Mouse (Mus musculus) embryonic facial prominence, embryonic 13.5 days (tissue): ENCODE results near the gene Txnip. TPM values are rescaled to one million over a fixed set of nuclear protein-coding genes. Genes with fewer than 3 reads are reported as not detected.
"Not testable (repeated sequence)": the region's sequence is repeated elsewhere in the genome, so short reads cannot be mapped to it uniquely, and the experiment has no call there.

Source experiments
- ATAC-seq: fragments of 200-750 bp; cut with Nextera tagmentation; 2 replicates; pipeline ENCODE4 v1.8.0; 2017; ENCODE audit warnings: low read depth; ENCODE audit not compliant: insufficient number of reproducible peaks, insufficient read depth, low FRiP score, low TSS enrichment
- H3K27ac ChIP-seq: fragments of 300-500 bp; sonication (generic); 2 replicates; pipeline ENCODE4 v1.5.1; 2015; ENCODE audit warnings: moderate library complexity, mild to moderate bottlenecking, inconsistent platforms
- H3K27me3 ChIP-seq: fragments of 300-500 bp; sonication (generic); 2 replicates; pipeline ENCODE4 v1.6.1; 2015; ENCODE audit warnings: mild to moderate bottlenecking, inconsistent platforms
- H3K36me3 ChIP-seq: fragments of 300-500 bp; sonication (generic); 2 replicates; pipeline ENCODE4 v1.6.1; 2015; ENCODE audit warnings: mild to moderate bottlenecking, inconsistent platforms
- H3K4me1 ChIP-seq: fragments of 300-500 bp; sonication (generic); 2 replicates; pipeline ENCODE4 v1.6.1; 2015; ENCODE audit warnings: inconsistent platforms
- H3K4me2 ChIP-seq: fragments of 300-500 bp; sonication (generic); 2 replicates; pipeline ENCODE4 v1.6.1; 2015; ENCODE audit warnings: moderate library complexity, mild to moderate bottlenecking, inconsistent platforms
- H3K4me3 ChIP-seq: fragments of 300-500 bp; sonication (generic); 2 replicates; pipeline ENCODE4 v1.5.1; 2015; ENCODE audit warnings: mild to moderate bottlenecking, inconsistent platforms
- H3K9ac ChIP-seq: fragments of 300-500 bp; sonication (generic); 2 replicates; pipeline ENCODE4 v1.6.1; 2015; ENCODE audit warnings: mild to moderate bottlenecking, inconsistent platforms
- H3K9me3 ChIP-seq: fragments of 300-500 bp; sonication (generic); 2 replicates; pipeline ENCODE4 v1.6.1; 2016; ENCODE audit warnings: inconsistent platforms
- WGBS: fragments of 180-500 bp; shearing (Covaris S2); methylation state at CpG from one replicate; pipeline ENCODE4 v1.1.7; 2015; ENCODE audit warnings: mixed read lengths; 5-methylcytosine and 5-hydroxymethylcytosine counted together
- polyA plus RNA-seq: library from polyadenylated mRNA; unstranded; fragments of >200 nt; fragmentation: Nextera tagmentation; extraction: Ambion mirVana; gene quantifications from 2 replicates; pipeline ENCODE4 v1.2.1, GENCODE M21; 2015

The Txnip gene
- polyA plus RNA-seq, 1 experiment from 2014 or later = 113 TPM

DNA sequence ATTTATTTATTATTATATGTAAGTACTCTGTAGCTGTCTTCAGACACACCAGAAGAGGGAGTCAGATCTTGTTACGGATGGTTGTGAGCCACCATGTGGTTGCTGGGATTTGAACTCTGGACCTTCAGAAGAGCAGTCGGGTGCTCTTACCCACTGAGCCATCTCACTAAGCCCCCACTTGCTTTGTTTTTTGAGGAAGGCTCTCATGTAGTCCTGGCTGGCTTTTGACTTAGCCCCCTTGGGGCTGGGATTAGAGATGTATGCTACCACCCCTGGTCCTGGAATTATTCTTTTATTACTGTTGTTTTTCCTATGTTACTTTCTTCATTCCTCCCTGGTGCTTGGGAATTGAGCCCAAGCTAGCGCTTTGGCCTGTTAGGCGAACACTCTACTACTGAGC, 48.2 kb downstream of the Txnip start:
- 89% methylated on average over 4 of the region's 4 CpGs for WGBS
- peaks cover 27% of the 10 kb centered on the region for H3K4me1 ChIP-seq
- ATAC-seq, H3K9ac ChIP-seq, H3K9me3 ChIP-seq, H3K4me3 ChIP-seq, H3K27ac ChIP-seq, H3K27me3 ChIP-seq, H3K4me2 ChIP-seq: not testable (repeated sequence)
- peaks cover 14% of the 10 kb centered on the region; the same call in 1 of the 2 replicates for H3K36me3 ChIP-seq

- WGBS = 88% methylated on average over 4 of the region's 4 CpGs
- no peak for ATAC-seq
- peaks cover 14% of the 10 kb centered on the region; the same call in 1 of the 2 replicates for H3K36me3 ChIP-seq
Observed at GRCm38 (mm10) chr3:96606618-96607017, 48.9 kb downstream of the Txnip start.

More at GRCm38 (mm10) chr3:96606618-96607017, 48.9 kb downstream of the Txnip start:
- H3K27me3 ChIP-seq = no peaks in the 10 kb centered on the region
- H3K4me3 ChIP-seq = no peak overlapping the region
- H3K9me3 ChIP-seq = no peaks in the 10 kb centered on the region
- no peak overlapping the region for H3K27ac ChIP-seq
- H3K9ac ChIP-seq = no peak overlapping the region
- H3K4me2 ChIP-seq = no peak overlapping the region
- H3K4me1 ChIP-seq = peaks cover 27% of the 10 kb centered on the region

Other genes starting within 250 kb of the Txnip start
- 0.20 TPM in 1 of 2 replicates, not detected in the other for gene BC107364, start 105.7 kb upstream of the Txnip start, polyA plus RNA-seq
- gene Hfe2, start 32.8 kb upstream of the Txnip start, polyA plus RNA-seq = 1.5 and 1.9 TPM in 2 replicates
- 1.3 and 1.5 TPM in 2 replicates for gene Gm16253, start 19.0 kb downstream of the Txnip start, polyA plus RNA-seq
- 53.7 and 56.7 TPM in 2 replicates for gene Polr3gl, start 36.2 kb downstream of the Txnip start, polyA plus RNA-seq
- 3.1 and 3.2 TPM in 2 replicates for gene Ankrd34a, start 38.7 kb downstream of the Txnip start, polyA plus RNA-seq
- 8.8 and 9.3 TPM in 2 replicates for gene Lix1l, start 43.2 kb downstream of the Txnip start, polyA plus RNA-seq
- 148 and 157 TPM in 2 replicates for gene Rbm8a, start 72.0 kb downstream of the Txnip start, polyA plus RNA-seq
- 63.5 and 66.8 TPM in 2 replicates for gene Pex11b, start 77.4 kb downstream of the Txnip start, polyA plus RNA-seq
- gene Gm42957, start 77.5 kb downstream of the Txnip start, polyA plus RNA-seq = 0.22 and 0.58 TPM in 2 replicates
- gene Itga10, start 87.6 kb downstream of the Txnip start, polyA plus RNA-seq = 3.5 and 3.8 TPM in 2 replicates
- 1.3 and 2.1 TPM in 2 replicates for gene Ankrd35, start 112.2 kb downstream of the Txnip start, polyA plus RNA-seq
- 71.5 and 75.2 TPM in 2 replicates for gene Pias3, start 138.4 kb downstream of the Txnip start, polyA plus RNA-seq
- gene Nudt17, start 150.6 kb downstream of the Txnip start, polyA plus RNA-seq = 13.5 and 16.5 TPM in 2 replicates
- gene Polr3c, start 169.7 kb downstream of the Txnip start, polyA plus RNA-seq = 33.3 and 34.5 TPM in 2 replicates
- gene Rnf115, start 169.7 kb downstream of the Txnip start, polyA plus RNA-seq = 47.9 and 53.1 TPM in 2 replicates